Mouse (Mus musculus) kidney, postnatal 36 days (tissue): ENCODE data around the gene Ebf1.

Experiments
- DNase-seq, 2 experiments: peaks; one replicate each; pipeline ENCODE4 v3.0.0; 2021 to 2022; ENCODE audit warnings: mixed read lengths in 2 of 2

The Ebf1 gene

DNA sequence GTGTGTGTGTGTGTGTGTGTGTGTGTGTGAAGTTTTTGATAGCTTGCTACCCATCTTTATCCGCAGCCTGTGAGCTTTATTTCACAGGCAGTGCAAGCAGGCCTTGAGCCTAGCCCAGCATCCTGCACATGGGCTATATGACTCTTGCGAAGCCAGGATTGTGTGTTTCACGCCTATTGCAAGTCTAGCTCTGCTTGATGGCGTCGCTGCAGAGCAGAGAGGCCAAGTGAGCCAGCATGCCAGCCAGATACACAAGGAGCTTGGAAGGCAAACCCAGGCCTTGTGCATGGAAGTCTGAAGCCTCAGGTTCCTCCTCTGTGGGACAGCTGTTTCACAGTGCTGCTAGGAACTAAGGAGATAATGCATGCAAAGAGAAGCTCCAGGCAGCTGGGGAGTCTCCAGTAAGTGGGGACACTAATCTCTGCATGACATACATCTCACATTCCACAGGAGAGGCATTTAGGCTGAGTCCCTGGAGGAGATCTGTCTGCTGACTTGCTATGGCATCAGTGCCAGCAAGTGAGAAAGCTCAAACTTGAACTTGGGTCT is 359.2 kb downstream of the Ebf1 start:
- no peak for DNase-seq

DNA sequence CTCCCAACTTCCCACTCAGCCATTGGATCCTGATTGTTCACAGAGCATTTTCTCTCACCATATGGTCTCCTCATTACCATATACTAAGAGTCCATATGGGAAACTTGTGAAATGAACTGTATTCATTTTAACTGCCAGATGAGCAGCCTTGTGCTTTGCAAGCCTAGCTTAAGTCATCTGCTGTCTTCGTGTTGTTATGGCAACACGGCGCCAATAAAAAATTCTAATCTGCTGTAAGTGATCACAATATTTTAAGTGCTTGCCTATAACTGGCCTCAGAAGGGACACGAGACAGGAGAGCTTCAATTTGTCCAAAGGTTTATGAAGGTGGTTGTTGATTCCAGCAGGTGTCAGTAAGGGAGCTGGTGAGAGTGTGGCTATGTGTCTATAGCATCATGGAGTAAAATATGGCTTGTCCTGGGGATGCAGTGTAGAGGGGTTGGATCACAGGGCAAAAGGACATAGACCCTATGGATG is 360.8 kb downstream of the Ebf1 start:
- DNase-seq: no peak

DNA sequence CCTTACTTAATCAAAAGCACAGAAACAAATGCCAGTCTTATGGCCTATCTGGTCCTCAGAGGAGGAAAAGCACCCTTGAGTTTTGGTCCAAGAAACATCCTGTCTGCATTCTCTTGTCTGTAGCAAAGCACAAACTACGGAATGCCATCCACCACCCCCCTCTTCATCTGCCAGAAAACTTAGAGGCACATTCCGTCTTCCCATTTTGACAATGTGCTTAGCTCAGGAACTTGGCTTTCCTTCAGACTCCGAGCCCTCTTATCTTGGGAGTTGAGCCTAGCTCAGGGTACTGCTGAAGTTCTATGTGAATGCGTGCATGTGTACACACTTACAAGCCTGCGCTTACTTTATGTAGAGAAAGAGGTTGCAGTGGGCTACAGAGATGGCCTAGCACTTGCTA is 362.3 kb downstream of the Ebf1 start:
- DNase-seq: peak in 1 of 2 experiments; percentile 29

DNA sequence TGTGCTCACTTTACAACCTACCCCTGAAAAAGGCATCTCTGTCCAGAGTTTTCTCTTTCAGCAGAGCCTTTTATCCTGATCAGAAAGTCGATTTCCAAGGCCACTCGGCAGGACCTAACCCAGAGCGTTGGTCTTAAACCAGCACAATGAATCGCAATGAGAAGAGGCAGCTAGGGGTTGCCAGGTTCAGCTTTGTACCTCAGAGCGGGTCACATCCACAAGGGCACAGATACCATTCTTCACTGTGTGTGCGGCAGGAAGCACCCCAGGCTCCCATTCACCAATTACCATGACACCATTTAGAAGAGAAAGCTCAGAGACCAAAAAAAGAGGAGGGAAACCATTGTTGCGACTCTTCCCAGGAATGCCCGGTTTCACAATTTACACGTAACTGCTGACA is 365.1 kb downstream of the Ebf1 start:
- DNase-seq: no peak

DNA sequence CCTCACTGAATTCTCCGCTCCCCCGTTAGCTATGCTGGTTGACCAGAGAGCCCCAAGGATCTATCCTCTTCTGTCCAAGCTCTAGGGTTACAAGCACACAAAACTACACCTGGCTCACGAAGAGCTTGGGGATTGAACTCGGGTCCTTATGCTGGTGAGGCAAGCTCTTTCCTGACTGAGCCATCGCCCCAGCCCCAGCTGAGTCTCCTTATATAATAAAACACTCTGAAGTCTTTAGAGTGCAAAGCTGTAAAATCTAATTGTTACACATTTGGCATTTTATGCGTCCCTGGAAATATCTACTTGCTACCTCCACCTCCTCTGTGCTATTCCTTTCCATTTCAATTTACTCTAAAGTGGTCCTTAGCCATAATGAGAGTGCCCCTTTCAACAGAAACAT is 366.8 kb downstream of the Ebf1 start:
- DNase-seq: no peak

DNA sequence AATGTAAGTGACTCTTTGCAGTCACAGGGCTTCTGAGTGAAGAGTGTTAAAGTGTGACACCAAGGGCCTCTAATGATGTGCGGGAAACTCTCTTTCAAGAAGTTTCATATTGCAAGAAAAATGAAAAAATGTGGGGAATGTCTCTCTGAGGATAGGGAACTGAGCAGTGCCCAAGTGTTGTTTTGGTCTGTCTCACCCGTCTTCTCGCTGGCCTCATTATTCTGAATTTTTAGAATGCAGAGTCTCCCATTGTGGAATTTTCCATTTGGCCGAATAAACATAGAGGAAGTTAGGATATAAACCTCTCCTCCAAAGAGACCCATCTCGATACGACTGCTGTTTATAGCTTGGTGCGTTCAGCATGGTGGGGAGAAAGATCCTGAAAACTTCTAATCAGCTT is 367.3 kb downstream of the Ebf1 start:
- DNase-seq: peak in 1 of 2 experiments; percentile 23

DNA sequence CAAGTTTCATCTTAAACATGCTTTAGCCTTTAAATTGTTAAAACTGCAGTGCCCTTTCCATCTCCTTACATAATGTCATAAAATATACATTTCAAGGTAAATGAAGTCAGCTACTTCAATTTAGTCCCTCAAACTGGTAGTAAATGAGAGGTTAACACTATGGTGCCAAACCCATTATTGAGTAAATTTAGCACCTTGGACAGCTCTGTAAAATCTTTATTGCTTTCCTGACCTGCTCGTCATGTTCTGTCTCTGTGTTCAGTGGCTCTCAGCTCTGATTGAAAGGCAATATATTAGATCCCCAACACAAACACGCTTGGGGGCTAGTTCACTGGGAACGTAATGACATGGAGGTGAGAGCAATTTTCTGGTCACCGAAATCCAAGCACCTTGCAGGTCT is 370.7 kb downstream of the Ebf1 start:
- no peak for DNase-seq

DNA sequence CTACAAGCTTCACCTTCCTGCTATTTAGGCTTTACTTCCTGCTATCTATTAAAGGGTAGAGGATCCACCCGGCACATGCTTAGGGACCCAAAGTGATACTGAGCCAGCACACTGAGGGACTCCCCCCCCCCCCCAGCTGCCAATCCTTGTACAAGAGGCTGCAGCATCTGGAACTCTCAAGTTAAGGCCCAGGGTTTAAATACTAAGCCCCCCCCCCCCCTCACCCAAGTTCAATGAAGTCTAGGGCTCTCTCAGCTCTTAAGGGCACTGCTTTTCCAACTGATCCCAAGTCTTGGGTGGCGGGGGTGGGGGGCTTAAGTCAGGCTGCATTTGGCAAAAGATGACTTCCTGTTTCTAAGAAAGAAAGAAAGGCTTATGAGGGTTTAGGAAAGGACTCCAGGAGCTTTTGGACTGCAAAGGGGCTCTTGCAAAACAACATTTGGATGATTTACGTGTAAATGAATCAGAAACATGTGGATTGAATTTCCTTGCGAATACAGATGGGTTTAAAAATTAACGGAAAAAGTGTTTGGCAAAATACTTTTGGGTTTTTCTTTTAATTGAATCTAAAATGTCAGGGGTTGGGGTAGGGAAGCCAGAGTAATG is 385.7 kb downstream of the Ebf1 start:
- DNase-seq: no peak

DNA sequence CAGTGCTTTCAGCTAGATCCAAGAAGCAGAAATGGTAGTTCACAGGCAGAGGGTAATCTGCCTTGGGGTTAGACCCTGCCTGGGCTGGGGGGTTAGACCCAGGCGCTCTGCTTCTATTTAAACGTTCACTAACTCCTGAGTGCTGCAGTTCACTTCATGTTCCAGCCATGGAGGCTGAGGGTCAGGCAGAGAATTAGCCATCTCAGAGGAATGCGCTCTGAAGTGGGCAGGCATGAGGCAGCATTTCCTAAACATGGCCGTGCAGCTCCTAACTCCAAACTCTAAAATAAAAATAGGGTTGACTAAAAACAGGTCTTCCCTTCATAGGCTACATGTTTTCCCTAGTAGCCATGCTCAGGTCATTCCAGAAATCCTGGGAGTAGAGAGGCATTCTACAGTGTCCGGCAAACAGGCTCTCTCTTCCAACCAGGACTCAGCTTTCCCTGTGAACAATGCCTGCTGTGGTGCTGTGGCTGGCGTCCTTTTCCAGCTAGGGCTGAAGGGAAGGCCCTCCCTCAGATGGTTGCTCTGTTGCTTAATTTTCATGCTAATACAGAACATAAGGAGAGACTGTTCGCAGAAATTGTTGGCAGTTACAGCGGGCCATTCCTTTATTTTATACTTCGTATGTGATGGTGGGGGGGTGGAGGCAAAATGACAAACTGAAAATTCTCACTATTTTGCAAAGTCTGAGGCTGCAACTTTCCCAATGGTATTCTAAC is 386.8 kb downstream of the Ebf1 start:
- no peak for DNase-seq

DNA sequence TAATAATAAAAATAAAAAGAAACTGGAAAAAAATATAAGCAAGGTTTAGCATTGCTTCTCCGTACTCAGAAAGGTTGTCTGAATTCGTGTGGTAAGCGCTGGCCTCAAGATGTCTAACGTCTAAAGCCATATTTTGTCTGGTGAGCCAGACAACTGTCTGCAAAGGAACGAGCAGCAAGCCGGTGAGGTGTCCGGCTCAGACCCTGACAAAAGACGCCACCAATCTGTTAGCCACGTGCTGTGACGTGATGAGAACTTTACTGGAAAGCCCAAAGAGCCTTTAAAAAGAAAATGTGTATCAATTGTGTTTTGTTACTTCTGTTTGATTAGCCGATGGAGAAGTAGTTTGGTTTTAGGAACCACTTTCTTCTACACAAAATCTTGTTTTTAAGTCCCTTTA is 390.2 kb downstream of the Ebf1 start:
- no peak for DNase-seq

DNA sequence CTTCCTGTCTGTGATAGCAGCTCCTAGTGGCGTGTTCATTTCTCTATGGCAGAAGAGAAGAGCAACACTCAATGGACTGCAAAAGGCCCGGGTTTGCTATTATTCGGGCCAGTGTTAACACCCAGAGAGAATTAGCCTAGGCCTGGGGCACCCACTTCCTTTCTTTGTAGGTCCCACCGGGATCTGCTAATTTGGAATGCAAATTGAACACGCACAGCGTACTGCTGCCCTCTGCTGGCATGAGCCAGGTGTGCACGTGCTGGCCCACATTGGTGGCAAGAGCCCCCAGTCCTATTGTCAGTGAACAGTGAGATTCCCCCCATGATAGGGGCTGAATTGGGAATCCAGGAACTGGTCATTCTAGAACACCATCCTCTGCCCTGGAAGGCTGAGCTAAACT is 391.0 kb downstream of the Ebf1 start:
- DNase-seq: peak; percentile 74 to 91

DNA sequence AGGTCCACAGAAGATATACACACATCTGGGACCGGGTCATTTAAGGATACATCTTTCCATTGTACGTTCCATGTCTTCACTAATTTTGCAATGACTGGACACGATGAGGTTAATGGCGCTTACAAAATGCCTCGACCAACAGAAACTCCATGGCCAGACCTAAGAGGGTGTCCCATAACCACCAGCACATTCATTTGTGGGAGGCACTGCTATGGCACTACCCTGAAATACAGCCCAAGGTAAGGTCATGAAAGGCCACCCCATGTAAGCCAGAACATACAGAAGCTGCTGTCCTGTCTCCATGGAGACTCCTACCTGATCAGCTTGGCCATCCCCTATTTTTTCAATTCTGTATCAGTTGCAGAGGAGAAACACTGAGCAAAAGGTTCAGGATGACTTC is 391.6 kb downstream of the Ebf1 start:
- DNase-seq: no peak

DNA sequence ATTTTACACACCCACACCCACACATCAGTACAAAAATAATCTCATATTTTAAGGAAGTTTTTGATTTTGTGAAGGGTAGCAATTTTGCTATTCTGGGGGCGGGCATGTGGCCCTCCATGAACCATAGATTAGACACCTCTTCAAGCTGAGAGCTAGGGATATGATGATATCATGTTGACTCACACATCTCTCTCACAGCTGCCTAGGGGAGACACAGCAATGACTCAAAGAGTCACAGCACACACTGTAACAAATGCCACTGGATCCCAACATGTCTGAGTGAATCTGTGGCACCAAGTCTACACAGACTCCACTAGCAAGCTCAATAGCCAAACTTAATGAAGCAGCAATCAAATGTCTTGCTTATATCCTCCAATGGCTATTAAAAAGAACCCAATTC is 395.0 kb downstream of the Ebf1 start:
- DNase-seq: no peak

DNA sequence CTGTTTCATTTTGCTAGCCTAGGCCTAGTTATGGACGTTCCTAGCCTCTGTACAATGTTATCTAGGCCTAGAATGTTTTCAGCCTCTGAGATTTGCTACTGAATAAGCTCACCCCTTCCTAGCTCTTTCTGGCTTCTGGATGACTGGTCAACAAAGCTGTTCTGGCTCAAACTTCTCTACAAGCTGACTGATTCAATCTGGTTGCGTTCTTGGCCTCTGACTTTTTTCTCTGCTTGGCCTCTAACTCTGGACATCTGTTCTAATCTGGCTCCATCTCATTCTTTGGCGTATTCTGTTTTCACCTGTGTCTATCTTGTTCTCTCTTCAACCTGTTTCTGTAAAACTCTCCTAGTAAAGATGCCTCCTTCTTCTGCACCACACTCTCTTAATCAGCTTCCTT is 400.4 kb downstream of the Ebf1 start:
- DNase-seq: no peak

DNA sequence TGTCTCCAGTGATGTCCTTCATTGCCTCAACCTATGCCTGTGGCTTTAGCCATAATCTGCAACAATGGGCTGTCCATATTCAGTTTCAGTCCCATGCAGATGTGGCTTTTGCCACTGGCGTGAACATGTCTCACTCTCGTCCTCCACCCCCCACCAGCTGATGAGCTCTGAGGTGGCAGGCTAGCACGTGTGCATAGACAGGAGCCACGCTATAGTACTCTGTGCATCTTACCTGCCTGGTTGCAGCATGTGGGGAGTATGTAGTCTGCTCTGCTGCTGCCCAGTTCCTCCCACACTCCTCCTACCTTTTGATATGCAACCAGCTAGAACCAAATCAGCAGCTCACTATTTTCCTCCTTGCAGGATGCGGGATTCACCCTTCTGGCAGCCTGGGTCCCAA is 408.9 kb downstream of the Ebf1 start:
- DNase-seq: no peak

DNA sequence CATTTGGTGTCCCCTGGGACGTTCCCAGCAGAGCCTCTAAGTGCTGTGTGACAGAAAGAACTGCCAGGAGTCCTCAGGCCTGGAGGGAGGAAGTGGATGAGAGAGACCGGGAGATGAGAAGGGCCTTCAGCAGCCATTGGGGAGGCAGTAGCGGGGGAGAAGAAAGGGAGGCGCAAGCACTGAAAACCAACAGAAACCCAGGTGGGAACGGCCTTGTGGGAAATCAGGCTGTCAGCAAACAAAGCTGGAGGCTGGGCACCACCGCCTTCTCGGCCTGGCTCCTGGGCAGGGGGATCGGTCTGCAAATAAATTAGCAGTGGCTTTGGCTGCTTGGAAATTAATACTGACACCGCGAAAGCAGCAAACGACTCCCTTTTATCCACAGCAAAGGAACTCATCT is 409.6 kb downstream of the Ebf1 start:
- no peak for DNase-seq

DNA sequence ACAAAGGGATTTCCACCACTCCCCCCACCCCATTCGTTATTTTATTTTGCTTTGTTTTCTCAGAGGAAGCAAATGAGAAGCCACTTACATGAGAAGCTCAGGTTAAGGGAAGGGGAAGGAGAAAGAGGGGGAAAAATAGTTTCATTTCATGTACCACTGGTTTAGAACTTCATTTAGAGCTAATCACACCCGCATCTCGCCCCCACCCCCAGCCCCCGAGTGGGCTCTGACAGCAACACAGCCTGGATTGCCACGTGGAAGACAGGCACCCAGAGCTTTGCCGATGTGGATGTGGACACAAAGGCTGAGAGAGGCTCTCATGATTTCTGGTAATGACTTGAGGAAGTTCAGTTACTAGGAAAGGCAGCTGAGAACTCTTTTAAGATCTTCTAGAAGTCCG is 410.0 kb downstream of the Ebf1 start:
- DNase-seq: no peak

DNA sequence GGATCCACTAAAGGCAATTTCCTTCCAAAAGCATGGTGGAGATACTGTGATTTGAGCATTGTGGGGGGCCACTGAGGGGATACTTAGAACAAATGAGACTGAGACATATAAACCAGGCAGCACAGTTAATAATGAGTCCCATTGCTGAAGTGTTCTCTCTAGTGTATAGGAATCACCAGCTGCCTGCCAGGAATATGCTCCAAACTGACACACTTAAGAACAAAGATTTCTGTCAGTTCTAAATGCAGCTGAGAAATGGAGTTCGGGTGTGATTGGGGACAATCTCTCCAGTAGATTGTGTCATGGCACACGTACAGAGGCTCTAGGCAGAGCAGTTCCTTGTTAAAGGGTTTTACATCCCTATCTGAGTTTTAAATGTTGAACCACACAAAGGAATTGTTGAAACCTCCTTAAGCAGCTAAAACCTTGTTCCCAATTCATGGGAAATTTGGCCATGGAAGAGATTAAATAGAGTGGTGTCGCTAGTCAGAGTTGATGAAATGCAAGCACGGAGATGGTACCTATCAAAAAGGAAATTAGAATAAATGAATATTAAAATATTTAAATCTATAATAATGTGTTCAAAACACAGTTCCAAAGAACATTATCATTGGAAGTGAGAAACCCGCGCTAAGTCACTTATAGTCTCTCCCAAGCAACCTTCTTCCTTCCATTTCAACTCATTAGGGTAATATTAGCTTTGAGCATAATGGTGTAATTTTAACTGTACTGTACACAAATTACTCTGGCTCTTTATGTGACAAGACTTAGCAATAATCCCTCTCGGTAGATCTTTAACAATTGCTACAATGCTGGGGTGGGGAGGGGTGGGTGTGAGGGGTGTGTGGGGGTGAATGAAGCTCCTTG is 438.9 kb downstream of the Ebf1 start:
- DNase-seq: no peak
